Mouse (Mus musculus) CH12F3 (cell line): ENCODE data around the gene Zbed5.
"Not testable (repeated sequence)": the region's sequence is repeated elsewhere in the genome, so short reads cannot be mapped to it uniquely, and the experiment has no call there.

ENCODE experiments used
- in situ Hi-C: fragments of 300-500 bp; cut with MboI; formaldehyde crosslinking; loops from 2 replicates; pipeline ENCODE4 v1.14.3; 2020; ENCODE audit warnings: low sequenced_read_pairs

The Zbed5 gene

DNA sequence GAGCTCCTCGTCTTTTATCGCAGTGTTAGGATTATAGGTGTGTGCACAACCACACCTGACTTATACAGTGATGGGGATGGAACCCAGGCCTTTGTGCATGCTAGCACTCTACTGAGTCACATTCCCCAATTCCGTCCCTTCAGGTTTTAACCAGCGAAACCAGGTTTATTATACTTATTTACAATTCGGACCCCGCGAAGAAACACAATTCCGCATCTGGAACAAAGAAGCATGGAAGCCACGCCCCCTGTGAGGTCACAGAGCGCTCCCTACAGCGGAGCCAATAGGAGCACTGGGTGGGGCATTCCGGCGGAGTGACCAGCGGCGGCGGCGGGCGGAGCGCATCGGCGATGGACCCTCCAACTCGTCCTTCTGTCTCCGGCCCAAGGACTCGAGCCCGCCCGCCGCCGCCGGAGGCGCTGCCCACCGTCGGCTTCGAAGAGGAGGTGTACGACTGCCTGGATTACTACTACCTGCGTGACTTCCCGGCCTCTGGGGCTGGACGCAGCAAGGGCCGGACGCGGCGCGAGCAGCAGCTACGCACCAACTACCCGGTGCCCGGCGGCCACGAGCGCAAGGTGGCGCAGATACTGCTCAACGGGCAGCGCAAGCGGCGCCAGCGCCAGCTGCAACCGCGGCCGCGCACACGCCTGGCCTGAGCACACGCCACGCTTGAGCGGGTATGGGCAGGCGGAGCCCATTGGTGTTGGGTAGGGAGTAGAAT lies 12.9 kb downstream of the Zbed5 start, which contains the start of gene Nupr1l:
Gene Nupr1l, plus strand, starts transcription at position 299 of the 724 bp plus-strand sequence.
- in situ Hi-C loops: no loop called here

DNA sequence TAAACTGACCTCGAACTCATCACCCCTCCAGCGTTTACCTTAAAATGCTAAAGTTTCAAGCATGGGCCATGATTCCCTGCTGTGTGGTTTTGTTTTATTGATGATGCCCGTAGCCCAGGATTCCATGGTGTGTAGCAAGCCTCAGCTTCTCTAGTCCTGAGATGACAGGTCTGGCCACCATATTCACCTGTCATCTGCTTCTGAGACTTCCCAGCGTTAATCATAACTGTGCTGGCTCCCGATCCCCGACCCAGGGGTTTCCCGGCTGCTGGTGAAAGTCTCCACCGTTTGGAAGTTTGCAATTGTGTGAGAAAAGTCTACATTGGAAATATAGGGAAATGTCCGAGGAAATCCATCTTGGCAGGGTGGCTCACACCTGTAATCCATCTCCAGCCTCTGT lies 13.6 kb downstream of the Zbed5 start:
- in situ Hi-C loops: no loop called here

DNA sequence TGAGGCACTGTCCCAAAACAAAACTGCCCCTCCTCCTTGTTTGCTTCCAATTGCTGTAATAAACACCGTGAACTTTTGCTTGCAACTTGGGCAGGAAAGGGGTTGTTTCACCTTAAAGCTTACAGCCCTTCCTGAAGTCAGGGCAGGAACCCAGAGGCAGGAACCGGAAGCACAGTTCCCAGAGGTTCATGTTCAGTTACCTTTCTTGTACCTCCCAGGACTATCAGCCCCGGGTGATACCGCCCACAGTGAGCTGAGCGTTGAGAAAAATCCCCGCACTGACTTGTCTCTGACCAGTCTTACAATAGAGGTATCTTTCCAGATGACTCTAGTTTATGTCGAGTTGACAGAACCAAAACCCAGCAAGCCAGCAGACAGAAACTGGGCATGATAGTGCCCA lies 14.1 kb downstream of the Zbed5 start:
- in situ Hi-C loops: no loop called here

DNA sequence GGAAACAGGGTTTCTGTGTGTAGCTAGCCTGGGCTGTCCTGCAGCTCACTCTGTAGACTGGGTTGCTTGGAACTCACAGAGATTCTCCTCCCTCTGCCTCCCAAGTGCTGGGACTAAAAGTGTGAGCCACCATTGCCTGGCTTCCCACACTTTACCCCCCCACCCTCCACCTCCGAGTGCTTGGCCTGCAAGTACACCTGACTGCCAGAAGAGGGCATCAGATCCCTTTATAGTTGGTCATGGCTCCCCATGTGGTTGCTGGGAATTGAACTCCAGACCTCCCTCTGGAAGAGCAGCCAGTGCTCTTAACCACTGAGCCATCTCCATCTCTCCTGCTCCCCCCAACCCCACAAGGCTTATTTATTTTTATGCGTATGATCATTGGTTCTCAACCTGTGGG lies 18.5 kb downstream of the Zbed5 start:
- in situ Hi-C loops: no loop called here

DNA sequence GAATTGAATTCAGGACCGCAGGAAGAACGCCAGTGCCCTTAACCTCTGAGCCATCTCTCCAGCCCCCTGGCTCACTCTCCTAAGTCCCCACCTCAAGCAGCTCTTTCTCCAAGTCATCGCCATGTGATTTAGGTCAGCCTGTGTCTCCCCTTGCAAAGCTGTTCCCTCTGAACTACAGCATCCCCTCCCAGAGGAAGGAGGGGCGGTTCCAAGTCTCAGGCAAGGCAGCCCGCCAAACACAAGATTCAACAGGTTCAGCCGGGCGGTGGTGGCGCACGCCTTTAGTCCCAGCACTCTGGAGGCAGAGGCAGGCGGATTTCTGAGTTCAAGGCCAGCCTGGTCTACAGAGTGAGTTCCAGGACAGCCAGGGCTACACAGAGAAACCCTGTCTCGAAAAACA lies 20.0 kb downstream of the Zbed5 start:
- in situ Hi-C loops: not testable (repeated sequence)

DNA sequence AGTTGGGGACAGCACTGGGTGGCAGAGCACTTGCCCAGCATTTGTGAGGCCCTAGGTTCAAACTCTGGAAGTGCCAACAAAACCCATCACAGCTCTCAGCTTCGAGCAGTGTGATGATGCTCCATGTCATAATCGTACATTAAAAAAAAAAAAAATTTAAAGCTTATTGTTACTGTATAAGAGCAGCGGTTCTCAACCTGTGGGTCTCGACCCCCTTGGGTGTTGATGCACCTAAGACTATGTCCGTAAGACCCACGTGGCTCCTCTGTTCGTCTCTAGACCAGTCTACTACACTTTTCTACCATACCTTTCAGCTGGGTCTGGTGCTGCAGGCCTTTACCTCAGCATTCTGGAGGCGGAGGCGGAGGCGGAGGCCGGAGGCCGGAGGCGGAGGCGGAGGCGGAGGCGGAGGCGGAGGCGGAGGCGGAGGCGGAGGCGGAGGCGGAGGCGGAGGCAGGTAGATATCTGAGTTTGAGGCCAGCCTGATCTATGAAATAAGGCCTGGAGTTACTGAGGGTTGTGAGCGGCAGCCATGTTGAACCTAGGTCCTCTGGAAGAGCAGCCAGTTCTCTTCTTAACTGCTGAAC lies 22.6 kb downstream of the Zbed5 start:
- in situ Hi-C loops: no loop called here

DNA sequence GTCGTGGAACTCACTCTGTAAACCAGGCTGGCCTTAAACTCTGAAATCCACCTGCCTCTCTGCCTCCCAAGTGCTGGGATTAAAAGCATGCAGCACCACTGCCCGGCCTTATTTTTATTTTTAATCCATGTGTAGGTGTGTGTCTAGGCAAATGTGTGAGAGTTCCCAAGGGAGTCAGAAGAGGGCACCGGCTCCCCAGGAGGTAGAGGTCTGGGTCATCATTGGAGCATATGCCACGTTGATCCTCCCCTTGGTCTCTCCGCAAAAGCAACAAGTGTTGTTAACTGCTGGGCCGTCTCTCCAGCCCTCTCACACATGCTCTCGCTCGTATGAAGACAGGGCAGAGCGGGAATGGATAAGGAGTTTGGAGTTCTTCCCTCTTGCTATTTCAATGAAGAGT lies 23.2 kb downstream of the Zbed5 start:
- in situ Hi-C loops: no loop called here

DNA sequence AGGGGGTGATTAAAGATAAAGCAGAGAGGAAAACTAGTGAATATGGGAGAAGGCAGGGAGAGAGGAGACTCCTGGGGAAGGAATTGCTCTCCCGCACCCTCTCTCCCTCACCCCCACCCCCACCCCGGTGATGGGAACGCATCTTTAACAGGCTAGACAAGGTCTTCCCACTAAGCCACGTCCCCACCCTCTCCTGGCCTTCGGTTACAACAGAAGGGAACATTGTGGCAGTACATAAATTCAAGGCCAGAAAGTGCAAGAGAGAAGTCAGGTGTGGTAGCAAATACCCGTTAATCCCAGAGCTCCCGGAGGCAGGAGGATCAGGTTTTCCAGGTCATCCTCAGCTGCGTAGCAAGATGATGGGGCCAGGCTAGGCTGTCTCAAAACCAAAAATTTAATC lies 23.8 kb downstream of the Zbed5 start:
- in situ Hi-C loops: no loop called here

DNA sequence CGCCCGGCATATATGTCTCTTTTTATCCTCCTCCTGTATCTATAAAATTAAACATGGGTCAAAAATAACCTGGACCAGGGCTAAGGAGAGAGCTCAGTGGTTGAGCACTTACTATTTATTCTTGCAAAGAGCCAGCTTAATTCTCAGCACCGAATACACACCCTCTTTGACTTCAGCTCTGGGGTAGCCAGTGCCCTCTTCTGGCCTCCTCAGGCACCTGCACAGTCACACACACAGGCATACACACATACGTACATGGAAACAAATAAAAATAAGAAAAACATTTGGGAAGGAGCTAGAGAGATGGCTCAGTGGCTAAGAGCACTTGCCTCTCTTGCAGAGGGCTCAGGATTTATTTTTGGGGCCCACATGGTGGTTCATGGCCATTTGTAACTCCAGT lies 26.4 kb downstream of the Zbed5 start:
- in situ Hi-C loops: no loop called here

DNA sequence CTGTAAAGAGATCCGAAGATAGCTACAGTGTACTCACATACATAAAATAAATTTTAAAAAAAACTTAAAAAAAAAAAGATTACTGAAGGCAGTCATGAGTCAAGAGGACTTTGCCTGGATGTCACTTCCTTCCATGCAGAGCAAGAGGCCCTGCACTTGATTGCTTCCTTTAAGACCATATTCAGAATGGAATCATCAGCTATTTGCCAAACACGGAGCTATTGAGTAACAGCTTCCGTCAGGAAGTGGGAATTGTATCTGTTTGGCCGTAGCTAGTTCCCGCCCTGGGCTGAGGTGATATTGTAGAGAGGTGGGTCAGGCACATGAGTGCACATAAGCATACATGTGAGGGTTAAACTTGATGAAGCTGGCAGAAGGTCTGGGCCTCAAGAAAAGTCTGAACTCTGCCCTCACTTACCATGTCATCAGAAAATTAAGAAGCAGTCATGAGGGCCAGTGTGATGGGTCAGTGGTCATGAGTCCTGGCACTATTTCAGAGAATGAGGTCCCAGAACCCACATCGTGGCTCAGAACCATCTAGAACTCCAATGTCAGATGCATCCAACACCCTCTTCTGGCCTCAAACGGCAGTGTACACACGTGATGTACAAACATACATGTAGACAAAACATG lies 29.4 kb downstream of the Zbed5 start:
- in situ Hi-C loops: no loop called here

DNA sequence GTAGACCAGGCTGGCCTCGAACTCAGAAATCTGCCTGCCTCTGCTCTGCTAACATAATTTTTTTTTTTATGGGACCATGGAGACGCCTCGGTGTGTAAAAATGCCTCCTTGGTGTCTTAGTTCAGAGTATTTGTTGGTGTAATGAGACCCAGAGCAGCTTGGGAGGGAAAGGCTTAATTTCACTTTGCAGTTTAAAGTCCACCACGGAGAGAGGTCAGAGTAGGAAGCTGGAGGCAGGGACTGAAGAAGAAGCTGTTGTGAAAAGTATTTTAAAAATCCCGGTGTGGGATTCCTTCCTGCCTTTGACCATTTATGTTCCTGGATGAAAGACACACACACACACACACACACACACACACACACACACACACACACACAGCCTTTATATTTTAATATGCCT lies 30.4 kb downstream of the Zbed5 start:
- in situ Hi-C loops: no loop called here

DNA sequence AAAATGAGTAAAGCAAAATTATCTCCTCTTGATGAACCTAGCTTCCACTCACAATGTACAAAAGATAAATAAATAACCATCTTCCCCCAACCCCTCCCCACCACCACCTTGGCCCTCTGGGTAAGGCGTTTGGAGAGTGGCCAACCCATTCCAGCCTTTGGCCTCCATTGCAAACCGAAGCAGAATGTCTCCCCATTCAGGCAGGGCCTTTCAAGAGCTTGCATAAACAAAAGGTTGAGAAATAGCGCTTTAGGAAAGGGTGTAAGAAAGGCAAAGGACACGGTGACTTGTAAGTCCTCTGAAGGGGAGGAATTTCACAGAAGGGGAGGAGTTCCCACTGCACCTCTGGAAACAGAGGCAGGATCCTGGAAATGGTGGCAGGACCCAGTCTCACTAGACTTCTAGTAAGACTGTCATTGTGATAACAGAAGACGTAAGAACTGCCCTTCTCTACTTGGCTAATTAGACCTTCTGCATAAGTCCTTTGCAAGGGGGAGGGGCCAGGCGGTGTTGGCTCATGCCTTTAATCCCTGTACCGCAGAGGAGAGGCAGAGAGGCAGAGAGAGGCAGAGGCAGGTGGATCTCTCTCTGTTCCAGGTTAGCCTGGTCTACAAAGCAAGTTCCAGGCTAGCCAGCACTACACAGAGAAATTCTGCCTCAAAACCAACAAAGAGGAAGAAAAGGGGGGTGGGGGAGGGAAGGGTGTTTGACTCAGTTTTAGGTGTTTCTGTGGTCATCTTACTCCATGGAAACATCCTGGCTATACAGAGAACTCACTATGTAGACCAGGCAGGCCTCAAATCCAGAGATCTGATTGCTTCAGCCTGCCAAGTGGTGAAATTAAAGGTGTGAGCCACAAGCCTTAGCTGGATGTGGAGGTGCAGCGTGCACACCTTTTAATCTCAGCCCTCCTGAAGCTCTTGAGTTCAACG lies 34.7 kb downstream of the Zbed5 start:
- in situ Hi-C loops: no loop called here

DNA sequence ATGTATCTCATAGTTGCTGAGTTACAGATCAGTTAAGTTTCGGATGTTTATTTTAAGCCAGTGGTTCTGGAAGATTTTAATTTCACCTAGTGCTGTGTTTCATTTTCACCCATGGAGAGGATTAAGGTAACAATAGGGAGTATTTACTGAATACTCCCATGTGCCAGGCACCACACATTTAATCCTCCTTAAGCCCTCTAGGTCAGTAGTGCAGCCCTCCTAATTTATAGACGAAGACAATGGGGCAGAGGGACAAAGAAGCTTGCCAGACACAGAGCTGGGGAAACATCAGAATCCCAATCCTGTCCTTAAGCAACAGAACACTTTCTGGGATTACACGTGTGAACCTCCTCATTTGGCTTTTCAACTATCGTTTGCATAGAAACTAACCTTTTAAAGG lies 41.4 kb downstream of the Zbed5 start:
- in situ Hi-C loops: no loop called here

DNA sequence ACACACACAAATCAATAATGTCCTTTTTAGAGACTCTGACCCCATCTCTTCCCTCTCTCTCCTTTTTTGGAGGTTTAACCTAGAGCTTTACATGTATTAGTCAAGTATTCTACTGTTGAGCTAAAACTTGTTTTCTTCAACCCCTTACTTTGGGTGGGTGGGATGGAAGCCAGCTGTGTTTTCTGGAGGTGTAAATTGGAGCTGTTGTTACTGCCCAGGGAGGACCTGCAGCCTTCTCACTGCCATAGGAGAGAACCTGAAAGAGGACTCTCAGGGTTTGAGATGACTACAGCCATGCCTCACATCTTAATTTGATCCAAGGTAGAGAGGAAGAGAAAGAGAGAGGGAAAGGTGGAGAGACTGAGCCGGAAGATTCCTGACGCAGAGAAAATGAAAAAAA lies 44.8 kb downstream of the Zbed5 start:
- in situ Hi-C loops: no loop called here

DNA sequence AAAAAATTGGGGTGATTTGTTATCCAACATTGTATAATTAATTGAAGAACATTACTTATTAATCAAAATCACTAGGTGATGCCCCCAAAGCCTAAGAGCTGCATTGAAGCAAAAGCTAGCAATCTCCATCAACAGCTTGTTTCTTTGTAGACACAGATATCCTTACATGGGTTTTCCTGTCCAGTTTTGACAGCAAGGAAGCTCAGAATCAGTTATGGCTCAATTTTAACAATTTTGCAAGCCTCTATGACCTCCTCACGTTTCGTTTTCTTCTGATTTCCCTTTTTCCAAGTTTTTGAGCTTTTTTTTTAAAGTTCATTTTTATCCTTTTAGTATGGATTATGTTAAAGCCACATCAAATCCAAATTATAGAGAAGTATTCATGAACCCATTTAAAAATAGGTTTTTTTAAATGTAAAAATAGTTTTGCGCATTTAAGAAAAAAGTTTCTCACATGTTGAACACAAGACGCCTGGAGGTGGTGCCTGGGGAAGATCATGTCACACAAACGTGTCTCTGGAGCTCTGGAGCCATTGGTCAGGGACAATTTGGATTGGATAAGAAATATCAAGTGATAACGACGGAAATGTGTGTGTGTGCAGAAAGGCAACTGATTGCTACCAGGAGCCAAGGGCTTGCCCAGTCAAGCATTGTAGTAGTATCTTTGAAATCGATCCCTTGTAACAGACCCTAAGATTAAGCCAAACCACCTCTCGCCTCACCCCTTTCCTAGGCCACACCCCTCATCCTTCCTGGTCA lies 45.4 kb downstream of the Zbed5 start:
- in situ Hi-C loops: no loop called here

DNA sequence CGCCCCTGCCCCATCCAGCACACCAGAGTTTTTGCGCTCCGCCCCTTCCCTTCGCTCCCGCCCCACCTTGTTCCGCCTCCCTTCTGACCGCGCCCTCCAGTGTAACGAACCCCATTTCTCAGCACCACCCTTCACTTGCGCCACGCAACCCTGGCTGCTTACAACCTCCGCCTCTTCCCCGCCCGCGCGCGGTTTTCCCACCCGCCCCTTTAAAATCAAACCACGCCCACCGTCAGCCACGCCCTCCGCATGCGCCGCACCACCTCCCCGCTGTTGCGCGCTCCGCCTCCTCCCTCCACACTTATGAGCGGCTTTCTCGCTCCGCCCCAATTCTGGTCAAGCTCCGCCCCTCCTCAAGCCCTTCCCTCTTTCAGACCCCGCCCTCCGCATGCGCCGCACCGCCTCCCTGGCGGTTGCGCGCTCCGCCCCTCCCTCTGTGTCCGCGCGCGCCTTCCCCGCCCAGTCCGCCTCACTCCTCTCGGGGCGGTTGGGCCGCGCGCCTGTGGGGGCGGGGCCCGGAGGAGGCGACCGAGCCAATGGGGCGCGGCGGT lies 46.0 kb downstream of the Zbed5 start, which contains the start of gene Vkorc1l1:
Gene Vkorc1l1, plus strand, starts transcription at position 476 of the 551 bp plus-strand sequence.
- in situ Hi-C loops: no loop called here

DNA sequence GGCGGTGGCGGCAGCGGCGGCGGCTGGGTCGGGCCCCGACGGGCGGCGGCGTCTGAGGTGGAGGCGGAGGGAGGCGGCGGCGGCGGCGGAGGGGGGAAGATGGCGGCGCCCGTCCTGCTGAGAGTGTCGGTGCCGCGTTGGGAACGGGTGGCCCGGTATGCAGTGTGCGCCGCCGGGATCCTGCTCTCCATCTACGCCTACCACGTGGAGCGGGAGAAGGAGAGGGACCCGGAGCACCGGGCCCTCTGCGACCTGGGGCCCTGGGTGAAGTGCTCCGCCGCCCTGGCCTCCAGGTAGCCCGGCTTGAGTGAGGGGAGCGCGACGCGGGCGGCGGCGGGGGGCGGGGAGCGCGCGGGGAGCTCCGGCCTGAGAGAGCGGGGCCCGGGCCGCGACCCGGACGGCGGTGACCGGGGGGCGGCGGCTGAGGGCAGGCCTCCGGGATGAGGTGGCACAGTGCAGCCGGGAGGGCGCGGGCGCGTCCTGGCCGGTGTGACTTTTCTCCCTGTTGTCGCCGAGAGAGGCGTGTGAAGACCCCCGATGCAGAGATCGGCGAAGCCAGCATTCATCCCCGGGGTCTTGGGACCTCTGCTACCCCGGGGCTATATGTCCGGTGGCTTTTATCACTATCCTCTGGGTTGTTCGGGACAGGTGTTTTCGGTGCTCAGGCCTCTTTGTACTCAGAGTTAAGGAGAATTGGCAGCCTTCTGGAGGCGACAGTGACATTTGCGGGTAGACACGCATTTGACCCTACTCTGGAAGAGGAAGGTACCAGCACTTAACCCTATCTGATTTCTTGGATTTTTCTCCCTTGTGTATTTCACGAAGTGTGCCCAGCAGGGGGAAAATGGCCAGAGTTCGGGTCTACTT lies 46.8 kb downstream of the Zbed5 start:
- in situ Hi-C loops: not testable (repeated sequence)

DNA sequence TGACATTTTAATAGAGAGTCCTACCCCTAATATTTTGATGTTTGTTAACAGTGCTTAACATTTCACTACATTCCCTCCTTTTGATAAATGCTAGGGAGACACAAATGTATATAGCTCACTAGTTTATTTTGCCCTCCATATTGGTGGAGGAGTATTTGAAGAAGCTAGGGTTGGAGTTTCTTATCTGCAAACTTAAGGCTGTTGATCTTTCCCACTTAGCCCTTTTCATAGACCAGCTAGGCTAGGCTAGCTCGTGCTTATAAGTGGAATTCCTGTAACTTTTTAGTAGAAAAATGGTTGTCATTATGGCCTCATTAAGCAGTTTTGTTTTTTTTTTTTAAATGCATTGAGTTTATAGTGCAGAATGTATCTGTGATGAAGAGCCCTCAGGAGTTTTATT lies 47.9 kb downstream of the Zbed5 start:
- in situ Hi-C loops: no loop called here

DNA sequence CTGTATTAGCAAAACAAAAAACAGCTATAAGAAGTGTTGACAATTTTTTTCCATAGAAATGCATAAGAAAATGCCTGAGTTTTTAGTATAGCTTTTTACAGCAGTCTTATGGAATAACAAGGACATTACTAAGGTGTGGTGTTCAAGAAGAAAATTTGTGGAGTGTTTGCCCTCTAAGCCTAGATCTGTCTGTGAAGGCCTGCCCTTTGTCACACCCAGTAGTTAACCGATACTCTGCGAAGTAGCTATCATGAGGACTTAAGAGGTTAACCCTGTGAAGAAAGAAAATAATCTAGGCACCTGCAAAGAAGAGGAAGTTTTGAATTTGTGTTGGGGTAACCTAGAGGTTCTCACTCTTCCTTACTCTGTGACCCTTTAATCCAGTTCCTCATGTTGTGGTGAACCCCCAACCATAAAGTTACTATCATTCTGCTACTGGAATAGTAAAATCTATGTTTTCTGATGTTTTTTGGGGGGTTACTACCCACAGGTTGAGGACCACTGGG lies 52.1 kb downstream of the Zbed5 start:
- in situ Hi-C loops: no loop called here
